Mouse (Mus musculus) ES-Bruce4 (cell line): Measurements from ENCODE around the gene Igf1.

Source experiments
- CTCF ChIP-seq: IDR thresholded peaks from one replicate; pipeline ENCODE4 v1.8.1; 2011; ENCODE audit warnings: low read depth, low read length
- EP300 ChIP-seq: IDR thresholded peaks from 2 replicates; pipeline ENCODE4 v1.6.1; 2011; ENCODE audit warnings: low read depth, low read length; ENCODE audit not compliant: insufficient read depth
- POLR2A ChIP-seq: IDR thresholded peaks from one replicate; pipeline ENCODE4 v1.8.1; 2011; ENCODE audit warnings: low read length; ENCODE audit not compliant: insufficient read depth

DNA sequence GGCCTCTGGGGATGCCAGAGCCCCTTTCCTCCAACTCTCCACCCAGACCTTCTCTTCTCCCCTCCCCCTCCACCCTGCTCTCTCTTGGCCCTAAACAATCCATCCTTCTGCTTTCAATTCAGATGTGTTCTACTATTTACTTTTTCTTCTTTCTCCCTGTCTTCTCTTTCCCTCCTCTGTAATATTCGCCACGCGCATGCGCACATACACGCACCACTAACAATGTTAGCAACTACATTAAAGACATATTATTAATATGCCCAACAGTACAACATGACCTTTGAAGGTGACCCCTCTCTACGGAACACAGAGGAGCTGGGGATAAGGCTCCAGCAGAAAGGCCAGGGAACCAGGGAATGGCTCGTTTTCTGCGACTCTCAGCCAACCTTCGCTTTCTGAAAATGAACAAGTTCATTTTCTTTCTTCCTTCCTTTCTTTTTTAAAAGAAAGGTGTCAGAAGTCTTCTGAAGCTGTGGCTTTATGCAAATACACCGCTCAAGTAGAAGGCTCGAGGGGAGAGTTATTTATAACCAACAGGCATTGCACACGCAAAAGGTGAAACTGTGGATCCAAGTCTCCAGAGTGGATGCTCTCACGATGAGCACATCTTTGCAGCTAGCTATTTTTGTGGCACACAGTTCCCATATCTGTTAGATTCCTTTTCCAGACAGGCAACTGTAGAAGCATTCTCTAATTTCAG, 2.5 kb upstream of the Igf1 start:
- TF ChIP-seq POLR2A (no peak), CTCF (no peak), EP300 (no peak)
